Comparison of ENCODE assay signal across 8 mouse cellular contexts in the genomic region with DNA sequence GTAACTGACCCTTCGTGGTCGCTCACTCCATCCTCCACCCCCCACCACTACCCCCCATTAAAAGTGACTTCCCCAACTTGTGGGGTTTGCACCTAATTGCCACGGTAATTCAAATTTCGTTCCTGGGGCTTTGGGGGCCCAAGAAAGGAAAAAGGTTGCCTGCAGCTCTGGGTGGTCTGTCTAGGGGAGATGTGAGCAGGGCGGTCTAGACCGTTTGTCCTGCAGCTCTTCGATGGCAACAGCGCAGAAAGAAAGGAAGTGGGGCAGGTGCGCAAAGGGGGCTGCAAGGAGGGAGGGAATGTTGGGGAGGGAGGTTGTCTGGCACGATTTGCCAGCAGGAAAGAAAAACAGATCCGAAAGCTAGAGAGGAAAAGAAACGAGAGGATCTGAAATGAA. TPM values are rescaled to one million over a fixed set of nuclear protein-coding genes. Genes with fewer than 3 reads are reported as not detected.
DNase-seq lines count a peak whose midpoint lies in the region; ATAC-seq lines count a peak whose summit lies in the region.

No protein-coding gene starts in this region.

- no peaks in the 10 kb centered on the region for H3K9me3 ChIP-seq in liver, embryonic 15.5 days (replicated peaks)

- no peak overlapping the region for H3K9ac ChIP-seq in liver, embryonic 15.5 days

- no peak overlapping the region for H3K27ac ChIP-seq in liver, embryonic 15.5 days (replicated peaks)

- peak overlapping the region; percentile 46; the same call in 1 of the 2 replicates for H3K4me2 ChIP-seq in liver, embryonic 15.5 days

- H3K27me3 ChIP-seq in liver, embryonic 15.5 days = peaks cover 98% of the 10 kb centered on the region

- no peaks in the 10 kb centered on the region for H3K36me3 ChIP-seq in liver, embryonic 15.5 days (replicated peaks)

- no peak overlapping the region for H3K4me3 ChIP-seq in liver, embryonic 15.5 days (replicated peaks)

- DNase-seq in embryo, embryonic 10.5 days (ENCODE audit: low spot score) = peak; percentile 33
- no peak for DNase-seq in embryo, embryonic 10 days (ENCODE audit: low spot score)
- DNase-seq in retina, embryonic 14.5 days (ENCODE audit: low spot score) = peak; percentile 22
- no peak for DNase-seq in retina, postnatal 1 day
- DNase-seq in thymus, adult 18-20 months = no peak
- DNase-seq in natural killer cell, adult 2 months (ENCODE audit: low spot score in 2 of 2) = no peak
- no peak for DNase-seq in layer of hippocampus, postnatal 36 days

- H3K4me1 ChIP-seq in liver, embryonic 15.5 days (replicated peaks) = no peaks in the 10 kb centered on the region

- ATAC-seq in liver, embryonic 15.5 days (ENCODE audit: insufficient read depth) = no peak

- WGBS in liver, embryonic 15.5 days (ENCODE audit: insufficient replicate concordance) = 3% methylated on average over 12 of the region's 12 CpGs

RNA-seq across cellular contexts. Expression of gene Gad1, which starts 14.8 kb away (rescaled TPM):
- 0.06 and 0.08 TPM in 2 replicates for polyA plus RNA-seq in liver, embryonic 15.5 days (2015; fragmentation: Nextera tagmentation; extraction: Ambion mirVana)
- 100 to 1,000 TPM; 346 to 377 TPM for total RNA-seq in layer of hippocampus, postnatal 36 days (2021)

RNA-seq across cellular contexts. Expression of gene Erich2, which starts 59.1 kb away (rescaled TPM):
- polyA plus RNA-seq in liver, embryonic 15.5 days (2015; fragmentation: Nextera tagmentation; extraction: Ambion mirVana) = not detected in 2 replicates
- total RNA-seq in layer of hippocampus, postnatal 36 days (2021) = 1 to 10 TPM in 1 of 2 experiments, under 1 TPM in 1; 0.88 to 1.0 TPM

Comparison
In these comparisons a context has a peak if more than half of its experiments do, and no peak if none do; other contexts are left out.
1. DNase-seq: peak in embryo, embryonic 10.5 days (single experiment) and retina, embryonic 14.5 days (single experiment); none in embryo, embryonic 10 days (single experiment), retina, postnatal 1 day (single experiment), thymus, adult 18-20 months (0 of 2), natural killer cell, adult 2 months (0 of 2) and layer of hippocampus, postnatal 36 days (0 of 2).